Mouse (Mus musculus) lung, postnatal 0 days (tissue): ENCODE results near the gene Sik1.

ENCODE experiments used
- CTCF ChIP-seq: IDR thresholded peaks from 2 replicates; pipeline ENCODE4 v1.5.1; 2016; ENCODE audit warnings: antibody characterized with exemption, mild to moderate bottlenecking
- EP300 ChIP-seq: IDR thresholded peaks from 2 replicates; pipeline ENCODE4 v1.6.1; 2016; ENCODE audit warnings: antibody characterized with exemption, mild to moderate bottlenecking, control low read depth

- TF ChIP-seq CTCF: no peak
- TF ChIP-seq EP300: no peak
These were observed 14.8 kb upstream of the Sik1 start for GRCm38 (mm10) chr17:31870446-31870845.
